Mouse (Mus musculus): Measurements from ENCODE around the gene Dpp10. TPM values are rescaled to one million over a fixed set of nuclear protein-coding genes. Genes with fewer than 3 reads are reported as not detected.
A peak's percentile ranks its signal among the peaks of the same experiment; 100 is the strongest.

Gene Dpp10
- polyA plus RNA-seq (2015; fragmentation: Nextera tagmentation; extraction: Ambion mirVana), result 0.44 and 0.45 TPM in 2 replicates

DNA sequence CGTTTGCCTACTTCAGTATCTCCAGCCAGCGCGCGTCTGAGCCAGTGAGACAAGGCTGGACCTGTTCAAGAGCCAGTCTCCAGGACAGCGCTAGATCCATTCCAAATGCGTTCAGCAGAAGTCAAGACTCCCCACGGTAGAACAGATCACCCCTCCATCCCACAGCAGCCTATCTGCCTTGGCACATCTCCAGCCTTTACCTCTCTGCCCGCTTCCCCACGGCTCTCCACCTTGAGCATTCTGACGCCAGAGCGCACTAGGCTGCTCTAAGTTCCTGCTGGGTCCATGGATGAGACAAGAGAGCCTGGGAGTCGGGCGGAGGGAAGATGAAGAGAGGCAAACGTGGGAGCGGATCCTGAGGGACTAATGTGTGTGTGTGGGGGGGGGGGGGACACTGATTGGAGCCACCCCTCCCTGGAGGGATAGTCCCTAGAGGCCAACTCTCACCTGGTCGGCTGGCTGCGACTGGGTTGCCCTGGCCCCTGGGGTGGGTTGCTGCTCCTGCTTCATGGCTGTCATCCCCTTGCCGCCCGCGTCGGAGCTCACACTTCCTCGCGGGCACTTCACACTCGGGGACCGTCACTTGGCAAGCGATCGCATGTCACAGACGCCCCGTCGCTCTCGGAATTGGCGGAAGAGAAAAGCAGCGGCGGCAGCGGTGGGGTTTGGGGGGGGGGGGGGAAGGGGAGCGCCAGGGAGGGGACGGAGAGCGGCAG is at the start of gene Dpp10:
TSS of gene Dpp10 (minus strand) at position 635 of the 716 bp plus-strand sequence.
- ATAC-seq (replicated peaks; ENCODE audit: low FRiP score), result peak; percentile 61
- H3K27ac ChIP-seq, result no peak within 1 kb of the TSS
- H3K27me3 ChIP-seq, result peaks cover 55% of the 10 kb centered on the region
- H3K4me1 ChIP-seq, result peaks cover 14% of the 10 kb centered on the region
- under 1% methylated on average over 37 of the region's 38 CpGs for WGBS
- peak within 1 kb of the TSS; percentile 42 for H3K9ac ChIP-seq
- peak within 1 kb of the TSS; percentile 55 for H3K4me3 ChIP-seq (replicated peaks)
- H3K9me3 ChIP-seq (replicated peaks), result no peaks in the 10 kb centered on the region
- no peaks in the 10 kb centered on the region for H3K36me3 ChIP-seq
- H3K4me2 ChIP-seq, result peak within 1 kb of the TSS; percentile 93

DNA sequence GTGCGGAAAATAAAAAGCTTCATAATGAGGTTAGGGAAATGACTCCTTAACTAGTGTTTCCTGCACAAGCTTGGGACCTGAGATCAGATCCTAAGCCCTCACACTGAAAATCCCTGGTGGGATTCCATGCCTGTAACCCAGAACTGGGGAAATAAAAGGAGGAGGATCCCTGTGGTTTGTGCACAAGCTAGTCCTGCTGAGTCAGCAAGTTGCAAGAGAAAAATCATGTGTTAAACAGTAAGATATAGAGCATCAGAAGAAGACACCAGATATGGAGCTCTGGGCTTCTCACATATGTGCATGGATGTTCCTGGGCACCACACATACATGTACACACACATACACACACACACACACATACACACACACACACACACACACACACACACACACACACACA is 3.2 kb upstream of the Dpp10 start:
- no peak for ATAC-seq (replicated peaks; ENCODE audit: low FRiP score)
- peaks cover 48% of the 10 kb centered on the region for H3K27me3 ChIP-seq
- no peak overlapping the region for H3K9ac ChIP-seq
- no peak overlapping the region for H3K4me3 ChIP-seq (replicated peaks)
- no peak overlapping the region for H3K27ac ChIP-seq
- H3K36me3 ChIP-seq, result no peaks in the 10 kb centered on the region
- H3K9me3 ChIP-seq (replicated peaks), result no peaks in the 10 kb centered on the region
- WGBS, result 88% methylated on average over 1 of the region's 1 CpGs
- H3K4me1 ChIP-seq, result peaks cover 14% of the 10 kb centered on the region
- no peak overlapping the region for H3K4me2 ChIP-seq

DNA sequence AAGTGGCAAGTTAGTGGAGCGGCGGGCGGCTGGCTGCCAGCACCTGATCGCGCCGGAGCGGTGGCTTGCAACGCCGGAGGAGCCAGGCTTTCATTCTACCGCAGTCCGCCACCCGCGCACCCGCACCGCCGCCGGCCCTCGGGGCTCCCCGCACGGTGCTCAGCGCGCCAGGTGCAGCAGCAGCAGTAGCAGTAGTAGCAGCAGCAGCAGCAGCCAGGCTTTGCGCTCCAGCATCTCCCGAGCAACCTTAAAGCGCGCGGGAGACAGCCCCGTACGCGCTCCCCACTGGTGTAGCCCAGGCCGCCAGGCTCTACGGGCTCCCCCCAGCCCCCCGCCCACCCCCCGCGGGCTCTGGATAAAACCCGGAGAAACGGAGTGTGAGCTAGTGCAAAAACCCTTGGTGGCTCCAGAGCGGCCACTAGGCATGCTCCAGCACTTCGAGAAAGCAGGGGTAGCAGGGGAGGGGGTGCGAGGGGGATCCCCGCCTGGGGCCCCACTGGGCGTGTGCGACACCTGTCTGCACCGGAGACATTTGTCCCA is 472 bp upstream of the Dpp10 start:
- H3K9ac ChIP-seq, result peak overlapping the region; percentile 42
- peak; percentile 87 for ATAC-seq (replicated peaks; ENCODE audit: low FRiP score)
- H3K9me3 ChIP-seq (replicated peaks), result no peaks in the 10 kb centered on the region
- no peak overlapping the region for H3K27ac ChIP-seq
- H3K4me2 ChIP-seq, result peak overlapping the region; percentile 93
- H3K4me3 ChIP-seq (replicated peaks), result peak overlapping the region; percentile 55
- WGBS, result 0% methylated on average over 44 of the region's 44 CpGs
- peaks cover 55% of the 10 kb centered on the region for H3K27me3 ChIP-seq
- H3K36me3 ChIP-seq, result no peaks in the 10 kb centered on the region
- H3K4me1 ChIP-seq, result peaks cover 14% of the 10 kb centered on the region

DNA sequence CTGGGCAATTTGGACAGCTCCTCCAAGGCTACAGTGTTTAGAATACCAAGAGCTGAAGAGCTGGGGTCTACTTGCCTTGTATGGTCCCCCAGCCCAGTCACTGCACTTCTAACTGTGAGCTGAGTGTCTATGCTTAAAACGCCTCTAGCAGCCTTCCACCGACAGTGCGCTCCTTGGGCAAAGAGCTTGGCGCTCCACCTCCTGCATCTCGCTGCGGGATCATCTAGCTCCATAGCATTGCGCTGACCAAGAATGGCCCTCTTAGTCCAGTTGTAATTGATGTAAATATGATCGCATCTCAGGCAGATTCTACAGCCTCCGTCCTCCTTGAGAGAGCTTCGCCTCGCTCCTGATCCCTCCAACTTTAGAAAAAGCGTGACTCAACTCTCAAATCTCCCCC is 1.2 kb downstream of the Dpp10 start:
- peaks cover 14% of the 10 kb centered on the region for H3K4me1 ChIP-seq
- 17% methylated on average over 12 of the region's 12 CpGs for WGBS
- H3K4me3 ChIP-seq (replicated peaks), result no peak overlapping the region
- peaks cover 50% of the 10 kb centered on the region for H3K27me3 ChIP-seq
- no peak overlapping the region for H3K9ac ChIP-seq
- ATAC-seq (replicated peaks; ENCODE audit: low FRiP score), result no peak
- no peaks in the 10 kb centered on the region for H3K9me3 ChIP-seq (replicated peaks)
- H3K36me3 ChIP-seq, result no peaks in the 10 kb centered on the region
- H3K27ac ChIP-seq, result no peak overlapping the region
- peak overlapping the region; percentile 93 for H3K4me2 ChIP-seq

DNA sequence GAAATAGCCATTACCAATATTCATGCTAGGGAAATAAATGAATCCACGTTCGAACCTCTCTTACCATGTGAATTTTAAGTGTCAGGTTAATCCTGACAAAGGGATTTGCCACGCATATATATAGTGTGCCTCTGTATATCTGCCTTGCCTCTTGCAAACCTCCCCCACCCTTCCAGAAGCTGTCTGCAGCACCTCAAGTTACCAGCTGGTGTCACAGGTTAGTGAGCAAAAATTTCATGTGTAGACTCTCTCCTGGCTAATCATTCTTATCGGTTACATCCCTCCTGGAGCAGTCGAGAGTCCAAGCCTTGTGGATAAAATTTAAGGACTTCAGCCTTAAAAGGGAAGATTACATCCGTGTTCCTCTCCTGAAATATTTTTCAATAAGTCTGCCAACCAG is 1.9 kb downstream of the Dpp10 start:
- WGBS, result 63% methylated on average over 6 of the region's 6 CpGs
- H3K4me1 ChIP-seq, result peaks cover 14% of the 10 kb centered on the region
- peaks cover 48% of the 10 kb centered on the region for H3K27me3 ChIP-seq
- no peaks in the 10 kb centered on the region for H3K9me3 ChIP-seq (replicated peaks)
- no peak overlapping the region for H3K4me2 ChIP-seq
- ATAC-seq (replicated peaks; ENCODE audit: low FRiP score), result no peak
- no peaks in the 10 kb centered on the region for H3K36me3 ChIP-seq
- no peak overlapping the region for H3K4me3 ChIP-seq (replicated peaks)
- H3K9ac ChIP-seq, result no peak overlapping the region
- H3K27ac ChIP-seq, result no peak overlapping the region

DNA sequence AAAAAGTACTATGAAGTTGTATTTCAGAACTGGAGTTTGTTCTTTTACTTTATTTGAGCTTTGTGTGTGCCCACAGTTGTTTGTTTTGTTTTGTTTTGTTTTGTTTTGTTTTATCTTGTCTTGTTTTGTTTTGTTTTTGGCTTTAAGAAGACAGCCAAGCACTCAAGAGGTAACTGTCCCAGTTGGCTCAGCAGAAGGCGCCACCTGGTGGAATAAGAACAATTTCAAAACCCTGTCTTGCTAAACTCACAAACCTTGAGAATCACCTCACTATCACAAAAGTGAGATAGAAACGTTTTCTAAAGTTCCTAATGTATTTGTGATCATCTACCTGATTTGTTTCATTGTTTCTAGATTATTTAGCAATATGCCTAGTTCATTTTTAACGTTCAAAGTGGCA is 3.8 kb downstream of the Dpp10 start:
- no peak overlapping the region for H3K9ac ChIP-seq
- peaks cover 14% of the 10 kb centered on the region for H3K4me1 ChIP-seq
- peaks cover 37% of the 10 kb centered on the region for H3K27me3 ChIP-seq
- no peak for ATAC-seq (replicated peaks; ENCODE audit: low FRiP score)
- whole genome bisulfite sequencing, result 3% methylated on average over 3 of the region's 3 CpGs
- H3K4me2 ChIP-seq, result no peak overlapping the region
- H3K4me3 ChIP-seq (replicated peaks), result no peak overlapping the region
- H3K27ac ChIP-seq, result no peak overlapping the region
- no peaks in the 10 kb centered on the region for H3K36me3 ChIP-seq
- H3K9me3 ChIP-seq (replicated peaks), result no peaks in the 10 kb centered on the region

DNA sequence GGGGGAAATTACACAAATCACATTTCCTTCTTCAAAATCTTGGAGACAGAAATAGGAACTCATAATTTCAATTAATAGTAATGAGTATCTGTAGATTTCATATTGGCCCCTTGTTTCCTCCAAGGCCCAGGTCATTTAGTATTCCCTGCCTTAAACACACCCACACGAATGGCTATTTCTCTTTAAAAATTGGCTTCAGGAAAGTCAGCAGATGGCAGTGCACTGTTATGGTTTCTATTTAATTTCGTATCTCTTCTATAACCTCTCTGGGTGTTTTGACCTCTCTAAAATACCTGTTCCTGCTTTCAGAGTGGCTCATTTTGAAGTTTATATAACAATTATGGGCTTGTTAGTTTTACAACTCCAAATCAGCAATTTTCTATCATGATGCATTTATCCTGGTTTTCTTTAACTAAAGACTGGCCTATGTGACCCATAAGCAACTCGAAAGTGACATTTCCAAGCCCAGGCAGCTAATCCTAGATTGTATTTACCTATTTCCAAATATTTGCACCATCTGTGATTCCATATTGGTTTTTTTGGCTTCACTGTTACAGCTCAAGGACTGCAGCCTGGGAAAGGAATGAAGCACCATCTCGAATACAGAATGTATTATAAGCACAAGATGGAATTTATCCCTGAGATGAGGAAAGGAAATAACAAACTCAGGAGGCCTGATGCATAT is 9.9 kb downstream of the Dpp10 start:
- no peaks in the 10 kb centered on the region for H3K27me3 ChIP-seq
- no peak overlapping the region for H3K27ac ChIP-seq
- no peaks in the 10 kb centered on the region for H3K4me1 ChIP-seq
- no peaks in the 10 kb centered on the region for H3K9me3 ChIP-seq (replicated peaks)
- H3K36me3 ChIP-seq, result no peaks in the 10 kb centered on the region
- no peak overlapping the region for H3K9ac ChIP-seq
- no peak overlapping the region for H3K4me3 ChIP-seq (replicated peaks)
- no peak overlapping the region for H3K4me2 ChIP-seq
- ATAC-seq (replicated peaks; ENCODE audit: low FRiP score), result no peak
- 73% methylated on average over 4 of the region's 4 CpGs for WGBS

DNA sequence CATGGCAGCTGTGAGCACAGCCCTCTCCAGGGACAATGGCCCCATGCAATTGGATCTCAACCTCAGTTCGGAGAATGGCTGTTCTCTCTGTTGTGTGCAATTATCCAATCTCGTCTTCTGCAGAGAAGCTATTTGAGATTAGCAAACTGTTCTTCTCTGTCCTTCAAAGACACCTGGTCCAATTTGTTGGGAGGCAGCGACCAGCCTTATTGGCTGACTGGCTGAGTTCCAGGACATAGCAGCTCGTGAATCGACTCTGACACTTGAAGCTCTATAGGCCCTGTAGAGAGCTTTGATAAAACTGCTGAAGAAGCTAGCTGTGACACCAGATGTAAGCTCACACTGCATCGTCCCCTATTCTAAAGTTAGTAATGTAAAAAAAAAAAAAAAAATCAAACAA is 12.7 kb downstream of the Dpp10 start:
- no peaks in the 10 kb centered on the region for H3K9me3 ChIP-seq (replicated peaks)
- no peak for ATAC-seq (replicated peaks; ENCODE audit: low FRiP score)
- 62% methylated on average over 6 of the region's 6 CpGs for WGBS
- no peaks in the 10 kb centered on the region for H3K4me1 ChIP-seq
- H3K27ac ChIP-seq, result no peak overlapping the region
- no peak overlapping the region for H3K4me3 ChIP-seq (replicated peaks)
- H3K9ac ChIP-seq, result no peak overlapping the region
- no peaks in the 10 kb centered on the region for H3K36me3 ChIP-seq
- no peaks in the 10 kb centered on the region for H3K27me3 ChIP-seq
- H3K4me2 ChIP-seq, result no peak overlapping the region

DNA sequence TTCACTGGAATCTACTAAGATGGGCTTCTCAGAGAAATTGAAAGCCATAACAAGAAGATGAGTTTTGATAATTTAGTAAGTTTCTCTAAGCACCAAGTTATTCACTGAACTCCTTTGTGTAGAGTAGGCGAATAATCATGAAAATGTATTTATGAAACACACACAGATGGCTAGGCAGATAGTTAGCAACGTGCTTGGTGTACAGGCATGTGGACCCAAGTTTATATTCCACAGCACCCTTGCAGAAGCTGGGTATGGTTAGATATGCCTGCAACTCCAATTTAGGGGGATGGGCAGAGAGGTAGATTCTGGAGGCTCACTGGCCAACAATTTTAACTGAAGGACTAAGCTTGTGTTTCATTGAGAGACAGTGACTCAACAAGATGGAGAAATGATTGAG is 13.4 kb downstream of the Dpp10 start:
- ATAC-seq (replicated peaks; ENCODE audit: low FRiP score), result no peak
- Histone ChIP-seq H3K27ac (no peak overlapping the region), H3K4me3 (replicated peaks) (no peak overlapping the region), H3K4me2 (no peak overlapping the region), H3K27me3 (no peaks in the 10 kb centered on the region), H3K9me3 (replicated peaks) (no peaks in the 10 kb centered on the region), H3K9ac (no peak overlapping the region), H3K4me1 (no peaks in the 10 kb centered on the region), H3K36me3 (no peaks in the 10 kb centered on the region)
- WGBS, result 86% methylated on average over 2 of the region's 2 CpGs

DNA sequence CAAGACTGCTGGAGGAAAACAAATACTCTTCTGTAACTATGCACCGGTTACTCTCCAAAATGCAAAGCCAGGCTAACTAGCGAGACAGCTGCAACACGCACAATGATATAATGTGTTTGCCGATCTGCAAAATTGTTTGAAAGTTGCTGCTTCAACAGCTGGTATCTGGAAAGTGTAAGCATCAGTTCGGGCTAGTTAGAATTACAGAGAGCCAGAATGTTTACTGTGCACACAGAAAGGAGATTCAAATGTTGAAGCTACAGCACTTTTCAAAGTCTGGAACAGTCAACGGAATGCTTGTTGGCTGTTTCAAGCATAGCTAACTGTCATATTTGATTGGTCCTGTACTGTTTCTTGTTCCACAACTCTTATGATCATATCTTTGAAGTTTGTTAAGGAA is 42.6 kb downstream of the Dpp10 start:
- Histone ChIP-seq H3K9me3 (replicated peaks) (no peaks in the 10 kb centered on the region), H3K4me2 (no peak overlapping the region), H3K27ac (no peak overlapping the region), H3K27me3 (no peaks in the 10 kb centered on the region), H3K9ac (no peak overlapping the region), H3K36me3 (no peaks in the 10 kb centered on the region), H3K4me1 (no peaks in the 10 kb centered on the region), H3K4me3 (replicated peaks) (no peak overlapping the region)
- 60% methylated on average over 6 of the region's 6 CpGs for WGBS
- no peak for ATAC-seq (replicated peaks; ENCODE audit: low FRiP score)

DNA sequence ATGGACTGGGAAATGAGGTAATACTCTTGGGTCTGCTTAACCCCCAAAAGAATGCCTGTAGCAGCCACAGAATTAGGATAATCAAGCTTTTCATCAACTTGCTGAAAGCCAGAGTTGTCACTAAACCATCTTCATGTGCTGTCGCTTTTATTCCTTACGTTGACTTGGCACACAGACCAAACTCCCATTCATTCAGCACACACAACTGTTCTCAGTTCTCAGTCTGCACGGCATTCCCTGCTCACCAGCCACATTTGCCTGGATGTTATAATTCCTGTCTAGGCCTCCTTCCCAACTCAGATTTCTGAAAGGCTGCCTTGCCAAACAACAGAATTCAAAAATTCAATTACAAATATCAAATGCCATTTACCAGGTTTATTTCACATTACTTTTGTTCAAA is 49.6 kb downstream of the Dpp10 start:
- no peaks in the 10 kb centered on the region for H3K27me3 ChIP-seq
- no peak overlapping the region for H3K4me2 ChIP-seq
- H3K36me3 ChIP-seq, result no peaks in the 10 kb centered on the region
- H3K27ac ChIP-seq, result no peak overlapping the region
- no peak overlapping the region for H3K9ac ChIP-seq
- H3K4me1 ChIP-seq, result no peaks in the 10 kb centered on the region
- no peak for ATAC-seq (replicated peaks; ENCODE audit: low FRiP score)
- H3K4me3 ChIP-seq (replicated peaks), result no peak overlapping the region
- no peaks in the 10 kb centered on the region for H3K9me3 ChIP-seq (replicated peaks)
- 86% methylated on average over 3 of the region's 3 CpGs for WGBS

DNA sequence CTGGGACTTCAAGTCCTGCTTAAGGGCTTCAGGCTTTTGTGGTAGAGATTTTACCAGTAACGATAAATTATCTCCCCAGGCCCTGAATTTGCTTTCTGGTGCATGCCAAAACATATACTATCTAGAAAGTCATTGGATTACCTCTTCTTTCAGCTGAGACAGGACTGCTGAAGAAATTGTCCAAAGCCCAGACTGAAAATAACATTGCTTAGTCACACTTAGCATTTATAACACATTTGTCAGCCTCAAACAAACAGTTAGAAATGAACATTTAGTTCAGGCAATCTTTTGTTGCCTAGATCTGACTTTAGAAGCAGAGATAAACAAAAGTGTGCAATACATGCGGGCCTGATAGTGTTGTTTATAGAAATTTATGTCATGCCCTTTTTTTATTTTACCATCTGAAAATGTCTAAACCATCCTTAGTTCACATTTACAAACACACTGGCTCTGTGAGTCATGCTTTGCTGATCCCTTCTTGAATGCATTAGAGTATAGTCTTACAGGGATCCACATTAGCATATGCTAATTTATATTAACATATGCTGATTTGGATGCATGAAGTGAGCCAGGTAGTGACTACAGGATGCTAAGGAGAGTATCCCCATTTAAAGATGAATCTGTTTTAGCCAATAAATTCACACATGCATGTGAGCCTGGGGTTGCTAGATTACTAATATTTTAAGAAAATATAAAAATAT is 59.9 kb downstream of the Dpp10 start:
- WGBS, result 85% methylated on average over 2 of the region's 2 CpGs
- Histone ChIP-seq H3K9ac (no peak overlapping the region), H3K4me3 (replicated peaks) (no peak overlapping the region), H3K4me1 (no peaks in the 10 kb centered on the region), H3K9me3 (replicated peaks) (no peaks in the 10 kb centered on the region), H3K27me3 (no peaks in the 10 kb centered on the region), H3K4me2 (no peak overlapping the region), H3K36me3 (no peaks in the 10 kb centered on the region), H3K27ac (no peak overlapping the region)
- no peak for ATAC-seq (replicated peaks; ENCODE audit: low FRiP score)
